Mouse (Mus musculus) stomach, postnatal 0 days (tissue): ENCODE data around the gene Man2a2.

ENCODE experiments used
- CTCF ChIP-seq: IDR thresholded peaks from 2 replicates; pipeline ENCODE4 v1.5.1; 2016; ENCODE audit warnings: antibody characterized with exemption, low read depth, mild to moderate bottlenecking, moderate library complexity
- EP300 ChIP-seq: optimal IDR thresholded peaks from 2 replicates; pipeline ENCODE3; 2016; ENCODE audit warnings: antibody characterized with exemption

GRCm38 (mm10) chr7:80301522-80301921 lies 69.7 kb downstream of the Man2a2 start:
- peak; percentile 43 for TF ChIP-seq CTCF
- no peak for TF ChIP-seq EP300
